Mouse (Mus musculus) naive thymus-derived CD4-positive, alpha-beta T cell, adult 2 months (primary cell): ENCODE data around the gene Gm42417.
"Not testable (repeated sequence)": the region's sequence is repeated elsewhere in the genome, so short reads cannot be mapped to it uniquely, and the experiment has no call there.

Source experiments
- DNase-seq: peaks from one replicate; pipeline ENCODE4 v3.0.0-alpha.2; 2011; ENCODE audit warnings: low read depth

Gene Gm42417

GRCm38 (mm10) chr1:36545382-36545781 lies 6.2 kb upstream of the Gm42417 start:
- no peak for DNase-seq

- DNase-seq = no peak
These were observed 3.7 kb upstream of the Gm42417 start for GRCm38 (mm10) chr1:36542925-36543324.

GRCm38 (mm10) chr1:36541844-36542243 lies 2.6 kb upstream of the Gm42417 start:
- no peak for DNase-seq

GRCm38 (mm10) chr1:36540807-36541206 lies 1.6 kb upstream of the Gm42417 start:
- DNase-seq = no peak

GRCm38 (mm10) chr1:36540132-36540531 lies 903 bp upstream of the Gm42417 start:
- DNase-seq = no peak

GRCm38 (mm10) chr1:36538727-36539126 lies 502 bp downstream of the Gm42417 start:
- no peak for DNase-seq

- DNase-seq = not testable (repeated sequence)
These were observed 2.4 kb downstream of the Gm42417 start, which contains the start of gene Ankrd23 for GRCm38 (mm10) chr1:36536783-36537182. Gene Ankrd23 (minus strand): TSS chr1:36536883.

GRCm38 (mm10) chr1:36536397-36536728 lies 2.9 kb downstream of the Gm42417 start:
- DNase-seq = no peak

GRCm38 (mm10) chr1:36535477-36536396 lies 3.5 kb downstream of the Gm42417 start:
- DNase-seq = no peak

- DNase-seq = no peak
These were observed 4.6 kb downstream of the Gm42417 start for GRCm38 (mm10) chr1:36534595-36535058.

GRCm38 (mm10) chr1:36533546-36533945 lies 5.7 kb downstream of the Gm42417 start:
- no peak for DNase-seq

- no peak for DNase-seq
These were observed 7.8 kb downstream of the Gm42417 start for GRCm38 (mm10) chr1:36531461-36531860.

- DNase-seq = no peak
These were observed 8.3 kb downstream of the Gm42417 start for GRCm38 (mm10) chr1:36530962-36531361.

- DNase-seq = no peak
These were observed 8.7 kb downstream of the Gm42417 start for GRCm38 (mm10) chr1:36530485-36530884.

GRCm38 (mm10) chr1:36529875-36530274 lies 9.4 kb downstream of the Gm42417 start:
- DNase-seq = no peak

GRCm38 (mm10) chr1:36529274-36529673 lies 10.0 kb downstream of the Gm42417 start:
- DNase-seq = no peak

GRCm38 (mm10) chr1:36528351-36528750 lies 10.9 kb downstream of the Gm42417 start:
- DNase-seq = no peak

GRCm38 (mm10) chr1:36526903-36527302 lies 12.3 kb downstream of the Gm42417 start:
- no peak for DNase-seq

- DNase-seq = no peak
These were observed 13.5 kb downstream of the Gm42417 start for GRCm38 (mm10) chr1:36525774-36526173.

- DNase-seq = no peak
These were observed 15.2 kb downstream of the Gm42417 start for GRCm38 (mm10) chr1:36524058-36524457.

GRCm38 (mm10) chr1:36523332-36524013 lies 15.8 kb downstream of the Gm42417 start:
- no peak for DNase-seq

GRCm38 (mm10) chr1:36522210-36522609 lies 17.0 kb downstream of the Gm42417 start:
- no peak for DNase-seq

- no peak for DNase-seq
These were observed 19.6 kb downstream of the Gm42417 start for GRCm38 (mm10) chr1:36519626-36520025.
